Mouse (Mus musculus): Measurements from ENCODE around the gene Safb.

Safb gene

GRCm38 (mm10) chr17:56561866-56562265 lies 22.8 kb upstream of the Safb start:
- no peak for DNase-seq

GRCm38 (mm10) chr17:56566293-56566692 lies 18.3 kb upstream of the Safb start:
- no peak for DNase-seq

DNA sequence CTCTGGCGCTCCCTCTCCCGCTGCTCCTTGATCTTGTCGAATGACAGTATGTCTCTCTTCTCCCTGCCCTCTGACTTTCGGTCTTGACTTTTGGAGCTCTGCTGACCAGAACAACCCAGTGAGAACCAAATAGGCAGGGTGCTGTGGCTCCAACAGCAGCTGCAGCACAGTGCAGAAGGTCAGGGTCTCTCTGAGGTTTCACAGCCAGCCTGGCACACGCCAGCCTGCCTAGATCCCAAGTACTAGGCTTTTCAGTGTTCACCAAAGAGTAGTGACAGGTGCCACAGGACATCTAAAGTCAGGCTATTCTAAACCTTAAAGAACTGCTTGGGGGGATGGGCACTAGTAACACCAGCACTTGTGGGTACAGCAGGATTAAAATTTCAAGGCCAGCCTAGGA lies 17.7 kb upstream of the Safb start:
- DNase-seq, result no peak

GRCm38 (mm10) chr17:56567370-56567769 lies 17.3 kb upstream of the Safb start:
- DNase-seq, result no peak

DNA sequence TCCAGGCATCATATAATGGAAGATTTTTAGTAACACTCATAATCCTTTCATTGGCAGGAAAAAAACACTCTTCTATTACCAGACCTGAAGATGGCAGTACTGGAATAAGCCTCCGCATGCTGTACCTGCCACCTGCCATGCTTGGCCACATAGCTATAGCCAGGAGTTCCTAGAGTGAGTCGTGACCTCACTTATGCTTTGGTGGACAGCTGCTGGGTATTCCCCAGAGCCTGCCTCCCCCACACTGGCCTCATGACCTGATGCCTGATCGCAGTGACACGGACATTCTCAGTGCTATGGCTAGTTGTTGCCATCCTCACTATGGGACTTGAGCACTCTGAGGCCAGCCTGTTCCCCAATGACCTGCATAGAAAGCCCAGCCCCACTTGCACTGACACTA lies 14.3 kb upstream of the Safb start:
- DNase-seq, result no peak

DNA sequence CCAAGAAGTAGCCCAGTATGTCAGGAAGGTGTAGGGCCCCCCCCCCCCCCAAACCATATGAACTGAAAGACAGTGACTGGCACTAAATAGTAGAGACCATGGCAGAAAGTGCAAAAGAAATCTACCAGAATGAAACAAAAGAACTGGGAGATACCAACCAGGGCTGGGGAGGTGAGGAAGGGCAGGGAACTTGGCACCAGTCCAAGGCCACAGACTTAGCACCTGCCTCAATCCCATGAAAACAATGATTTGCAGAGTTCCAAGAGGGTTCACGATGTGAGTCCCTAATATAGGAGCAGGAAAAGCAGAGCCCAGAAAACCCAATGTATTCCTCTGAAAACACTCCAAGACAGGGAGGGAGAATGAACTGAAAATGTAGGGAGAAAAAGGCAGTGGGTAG lies 12.5 kb upstream of the Safb start:
- DNase-seq, result no peak

DNA sequence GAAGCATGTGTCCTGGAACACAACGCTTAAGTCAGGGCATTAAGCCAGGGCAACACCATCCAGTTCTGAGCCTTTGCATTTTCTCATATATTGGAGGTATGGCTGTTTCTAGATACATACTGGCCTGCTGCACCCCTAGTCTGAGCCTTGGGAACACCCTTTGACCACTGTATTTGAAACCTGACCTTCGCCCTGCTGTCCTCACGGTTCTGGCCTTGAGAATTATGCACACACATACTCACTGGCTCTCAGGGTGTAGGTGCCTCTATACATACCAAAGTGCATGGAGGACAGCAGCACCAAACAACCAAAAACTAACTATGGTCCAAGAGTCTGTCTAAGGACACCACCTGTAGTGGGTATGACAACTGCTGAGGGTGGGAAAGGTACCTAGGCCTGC lies 11.7 kb upstream of the Safb start:
- DNase-seq, result no peak

- no peak for DNase-seq
These were observed 1.6 kb upstream of the Safb start for GRCm38 (mm10) chr17:56583071-56583470.

GRCm38 (mm10) chr17:56583611-56584256 lies 891 bp upstream of the Safb start:
- peak; percentile 77 for DNase-seq

DNA sequence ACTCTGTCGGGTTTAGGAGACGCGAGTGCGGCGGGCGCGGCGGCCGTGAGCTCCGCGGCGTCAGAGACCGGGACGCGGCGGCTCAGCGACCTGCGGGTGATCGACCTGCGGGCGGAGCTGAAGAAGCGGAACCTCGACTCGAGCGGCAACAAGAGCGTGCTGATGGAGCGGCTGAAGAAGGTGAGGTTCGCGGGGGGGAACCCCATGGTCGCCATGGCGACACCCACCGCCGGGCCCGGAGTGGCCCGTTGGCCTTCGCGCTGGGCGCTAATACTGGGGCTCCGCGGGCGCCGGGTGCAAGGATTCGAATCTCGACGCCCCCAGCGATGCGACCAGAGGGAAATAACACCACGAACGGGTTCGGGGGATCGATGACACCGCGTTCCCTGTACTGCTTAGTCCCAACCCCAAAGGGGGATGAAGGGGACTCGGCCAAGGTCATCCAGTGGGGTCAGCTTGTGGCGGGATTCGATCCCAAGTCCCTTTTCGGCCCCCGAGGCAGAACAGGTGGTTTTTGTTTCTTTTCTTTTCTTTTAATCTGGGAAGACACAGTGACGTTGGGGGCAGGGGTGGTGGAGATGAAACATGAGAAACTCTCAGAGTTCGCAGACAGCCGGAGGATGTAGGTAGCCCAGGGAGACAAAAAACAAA lies 671 bp downstream of the Safb start:
- no peak for DNase-seq

DNA sequence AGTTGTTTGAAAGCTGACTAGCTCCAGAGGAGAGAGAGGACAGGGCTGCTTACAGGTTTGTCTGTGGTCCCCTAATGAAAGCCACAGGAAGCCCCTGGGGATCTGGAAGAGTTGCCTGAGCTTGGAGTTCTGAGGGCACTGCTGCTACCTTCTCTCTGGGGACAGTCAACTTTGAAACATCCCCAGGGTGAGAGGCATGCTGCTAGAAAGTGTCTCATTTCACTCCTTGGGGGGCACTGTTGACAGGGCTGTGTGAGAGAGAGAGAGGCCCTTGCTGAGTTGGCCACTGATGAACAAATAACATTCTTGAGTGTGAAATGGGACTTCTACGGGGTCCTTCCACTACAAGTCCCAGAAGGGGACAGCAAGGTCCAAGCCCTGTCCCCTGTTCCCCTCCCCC lies 3.1 kb downstream of the Safb start:
- no peak for DNase-seq

- no peak for DNase-seq
These were observed 4.3 kb downstream of the Safb start for GRCm38 (mm10) chr17:56588921-56589320.

DNA sequence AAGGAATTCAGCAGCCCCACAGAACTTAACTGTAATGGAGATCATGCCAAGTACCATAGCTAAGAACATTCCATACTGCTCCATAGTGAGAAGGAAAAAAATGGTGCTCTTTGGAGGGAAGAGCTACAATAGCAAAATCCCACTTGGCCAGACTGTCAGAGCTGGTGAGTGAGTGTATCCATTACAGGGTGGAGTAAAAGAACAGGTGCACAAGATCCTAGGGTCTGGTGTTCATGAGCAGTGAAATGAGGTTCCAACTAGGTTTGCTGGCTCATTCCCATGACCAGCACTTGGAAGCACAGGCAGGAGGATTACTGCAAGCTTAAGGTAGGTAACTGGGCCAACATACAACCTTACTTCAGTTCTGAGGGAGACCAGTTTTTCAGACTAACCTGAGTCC lies 7.9 kb downstream of the Safb start:
- DNase-seq, result no peak

- DNase-seq, result no peak
These were observed 9.1 kb downstream of the Safb start for GRCm38 (mm10) chr17:56593527-56594271.

- peak; percentile 53 for DNase-seq
These were observed 18.8 kb downstream of the Safb start for GRCm38 (mm10) chr17:56603186-56604069.

- no peak for DNase-seq
These were observed 19.4 kb downstream of the Safb start for GRCm38 (mm10) chr17:56604070-56604380.

GRCm38 (mm10) chr17:56604422-56604821 lies 19.8 kb downstream of the Safb start:
- no peak for DNase-seq

- no peak for DNase-seq
These were observed 20.8 kb downstream of the Safb start for GRCm38 (mm10) chr17:56605431-56605830.

GRCm38 (mm10) chr17:56607521-56608062 lies 23.0 kb downstream of the Safb start:
- peak; percentile 55 for DNase-seq

- peak; percentile 65 for DNase-seq
These were observed 24.1 kb downstream of the Safb start for GRCm38 (mm10) chr17:56608699-56609098.

- DNase-seq, result peak; percentile 99
These were observed 25.0 kb downstream of the Safb start, which contains the start of gene 2410015M20Rik for GRCm38 (mm10) chr17:56609452-56610171. 2410015M20Rik (minus strand) TSS chr17:56609771.

DNA sequence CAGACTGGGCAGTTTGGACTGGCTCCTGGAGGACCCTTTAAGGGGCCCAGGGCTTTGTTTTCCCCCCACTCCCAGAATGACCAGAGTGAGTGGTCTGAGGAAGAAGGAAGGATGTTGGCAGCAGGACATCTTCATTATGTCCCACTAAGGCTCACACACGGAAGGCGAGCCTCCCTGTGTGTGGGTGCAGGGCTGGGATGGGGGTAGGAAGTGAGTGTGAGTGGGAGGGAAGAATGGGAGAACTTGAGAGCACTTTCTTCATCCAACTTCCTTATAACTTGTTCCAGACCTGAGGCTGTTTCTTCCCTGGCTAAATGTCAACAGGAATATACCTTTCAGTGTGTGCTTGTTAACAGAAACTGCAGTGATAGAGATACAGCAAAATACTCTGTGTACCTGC lies 26.7 kb downstream of the Safb start:
- DNase-seq, result peak; percentile 64
